Mouse (Mus musculus): ENCODE measurements around the gene Phlda1. TPM values are rescaled to one million over a fixed set of nuclear protein-coding genes. Genes with fewer than 3 reads are reported as not detected.

The Phlda1 gene
- polyA plus RNA-seq (2021; fragmentation: Nextera tagmentation): 4.4 and 4.7 TPM in 2 replicates
- long read RNA-seq, experiment 1, transcript Phlda1-201 (2 exons, 1,949 nt): major isoform, 6 of 7 reads
- long read RNA-seq, experiment 1, partial matches to known transcripts: 1 of 7 reads
- long read RNA-seq, experiment 1, other reads (novel, unspliced or antisense): 0 of 7 reads
- long read RNA-seq, experiment 2, transcript Phlda1-201 (2 exons, 1,949 nt): major isoform, 15 of 16 reads
- long read RNA-seq, experiment 2, partial matches to known transcripts: 0 of 16 reads
- long read RNA-seq, experiment 2, other reads (novel, unspliced or antisense): 1 of 16 reads

GRCm38 (mm10) chr10:111506101-111506925, at the start of gene Phlda1:
Gene Phlda1 (plus strand): TSS chr10:111506286.

GRCm38 (mm10) chr10:111472686-111473510, 33.2 kb upstream of the Phlda1 start, which contains the start of gene Nap1l1:
Gene Nap1l1 (plus strand): TSS chr10:111473223.

Other genes starting within 250 kb of the Phlda1 start
- 2.9 and 3.6 TPM in 2 replicates for gene Bbs10, start 207.6 kb upstream of the Phlda1 start, polyA plus RNA-seq (2021; fragmentation: Nextera tagmentation)
- 185 and 202 TPM in 2 replicates for gene Nap1l1, start 33.1 kb upstream of the Phlda1 start, polyA plus RNA-seq (2021; fragmentation: Nextera tagmentation)

Measured in layer of hippocampus, adult 6 months (tissue).